Mouse (Mus musculus) gonadal fat pad, adult 2 months (tissue): ENCODE measurements around the gene Mfrp. TPM values are rescaled to one million over a fixed set of nuclear protein-coding genes. Genes with fewer than 3 reads are reported as not detected.
"Not testable (repeated sequence)": the region's sequence is repeated elsewhere in the genome, so short reads cannot be mapped to it uniquely, and the experiment has no call there.

Source experiments
- DNase-seq: peaks from one replicate; pipeline ENCODE4 v3.0.0-alpha.2; 2012; ENCODE audit warnings: low read depth
- polyA plus RNA-seq: library from polyadenylated mRNA; depleted of rRNA; stranded (reverse); fragments of >200 nt; gene quantifications from 2 replicates; pipeline ENCODE4 v1.2.3, GENCODE M21; 2012

Mfrp gene
- polyA plus RNA-seq, 1 experiment, result 72.1 TPM

- no peak for DNase-seq
Observed at GRCm38 (mm10) chr9:44105781-44106180, 4.3 kb downstream of the Mfrp start.

GRCm38 (mm10) chr9:44106182-44106581, 4.7 kb downstream of the Mfrp start:
- DNase-seq, result no peak

DNA sequence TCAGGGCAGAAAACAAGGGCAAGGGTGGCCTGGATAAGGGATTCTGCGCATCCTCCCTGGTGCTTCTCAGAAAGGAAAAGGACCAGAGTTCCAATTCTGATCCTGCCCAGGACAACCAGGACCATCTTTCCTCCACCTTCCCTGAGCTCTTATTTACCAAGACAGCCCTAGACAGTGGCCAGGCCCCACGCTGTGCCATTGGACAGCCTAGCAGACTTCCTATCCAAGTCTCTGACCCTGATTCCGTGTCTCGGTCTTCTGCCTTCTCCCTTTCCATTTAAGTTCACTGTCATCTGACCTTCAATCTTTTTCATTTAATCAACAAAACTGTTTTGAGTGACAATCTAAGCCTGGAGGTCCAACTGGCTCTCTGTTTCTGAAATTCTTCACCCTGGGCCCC, 5.1 kb downstream of the Mfrp start:
- no peak for DNase-seq

- DNase-seq, result no peak
Observed at GRCm38 (mm10) chr9:44107110-44107509, 5.6 kb downstream of the Mfrp start, which contains the start of gene C1qtnf5. C1qtnf5 (plus strand) TSS chr9:44107245.

GRCm38 (mm10) chr9:44107557-44108179, 6.1 kb downstream of the Mfrp start:
- DNase-seq, result no peak

DNA sequence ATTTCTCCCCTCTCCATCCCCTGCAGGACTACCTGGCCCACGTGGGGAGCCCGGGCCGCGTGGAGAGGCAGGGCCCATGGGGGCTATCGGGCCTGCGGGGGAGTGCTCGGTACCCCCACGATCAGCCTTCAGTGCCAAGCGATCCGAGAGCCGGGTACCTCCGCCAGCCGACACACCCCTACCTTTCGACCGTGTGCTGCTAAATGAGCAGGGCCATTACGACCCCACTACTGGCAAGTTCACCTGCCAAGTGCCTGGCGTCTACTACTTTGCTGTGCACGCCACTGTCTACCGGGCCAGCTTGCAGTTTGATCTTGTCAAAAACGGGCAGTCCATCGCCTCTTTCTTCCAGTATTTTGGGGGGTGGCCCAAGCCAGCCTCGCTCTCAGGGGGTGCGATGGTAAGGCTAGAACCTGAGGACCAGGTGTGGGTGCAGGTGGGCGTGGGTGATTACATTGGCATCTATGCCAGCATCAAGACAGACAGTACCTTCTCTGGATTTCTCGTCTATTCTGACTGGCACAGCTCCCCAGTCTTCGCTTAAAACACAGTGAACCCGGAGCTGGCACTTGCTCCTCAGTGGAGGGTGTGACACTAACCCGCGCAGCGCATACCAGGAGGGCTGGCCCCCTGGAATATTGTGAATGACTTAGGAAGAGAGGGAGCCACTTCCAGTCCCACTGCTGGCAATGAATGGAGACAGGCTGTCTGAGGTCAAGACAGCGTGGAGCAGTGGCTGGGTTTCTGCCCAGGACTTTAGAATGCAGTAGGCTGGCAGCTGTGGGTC, 6.9 kb downstream of the Mfrp start:
- no peak for DNase-seq

- no peak for DNase-seq
Observed at GRCm38 (mm10) chr9:44109360-44110095, 8.0 kb downstream of the Mfrp start.

DNA sequence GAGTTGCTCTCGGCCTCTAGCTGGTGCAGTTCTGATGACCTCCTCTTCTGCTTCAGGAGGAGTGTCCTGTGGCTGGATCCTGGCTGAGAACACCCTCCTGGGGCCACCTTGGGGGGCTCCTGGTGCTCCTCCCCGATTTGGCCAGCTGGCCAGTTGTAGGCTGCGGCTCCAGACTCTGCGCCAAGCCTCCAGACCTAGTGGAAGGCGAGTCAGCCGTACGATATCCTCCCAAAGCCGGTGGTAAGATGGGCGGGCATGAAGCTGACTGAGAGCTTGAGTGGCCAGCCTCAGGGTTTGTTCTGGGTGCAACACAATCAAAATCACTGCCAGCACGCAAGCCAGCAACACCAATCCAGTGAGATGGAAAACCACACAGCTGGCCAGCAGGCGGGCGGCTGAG, 10.4 kb downstream of the Mfrp start:
- DNase-seq, result not testable (repeated sequence)

- DNase-seq, result peak; percentile 90
Observed at GRCm38 (mm10) chr9:44113105-44113789, 11.7 kb downstream of the Mfrp start, which contains the start of the genes Gm49380 and Rnf26. Gm49380 (minus strand) TSS chr9:44113500. Rnf26 (minus strand) TSS chr9:44113517.

GRCm38 (mm10) chr9:44114453-44114852, 12.9 kb downstream of the Mfrp start:
- no peak for DNase-seq

- no peak for DNase-seq
Observed at GRCm38 (mm10) chr9:44115599-44115998, 14.1 kb downstream of the Mfrp start.

GRCm38 (mm10) chr9:44116182-44116581, 14.7 kb downstream of the Mfrp start:
- no peak for DNase-seq

DNA sequence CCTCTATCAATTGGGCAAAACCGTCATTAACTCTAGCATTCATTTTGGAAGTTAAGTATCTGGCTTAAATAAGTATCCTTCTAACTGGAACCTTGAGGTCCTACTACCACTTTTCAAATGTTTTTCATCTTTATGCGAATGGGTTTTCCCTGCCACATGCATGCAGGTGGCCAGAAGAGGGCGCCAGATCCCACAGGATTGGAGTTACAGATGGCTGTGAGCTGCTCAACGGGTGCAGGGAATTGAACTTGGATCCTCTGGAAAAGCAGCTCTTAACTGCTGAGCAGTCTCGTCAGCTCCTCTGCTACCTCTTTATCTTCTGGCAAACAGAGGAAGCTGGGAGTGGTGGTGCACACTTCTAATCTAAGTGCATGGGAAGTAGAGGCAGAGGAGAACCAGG, 17.5 kb downstream of the Mfrp start:
- no peak for DNase-seq

- no peak for DNase-seq
Observed at GRCm38 (mm10) chr9:44119948-44120465, 18.5 kb downstream of the Mfrp start.

- DNase-seq, result no peak
Observed at GRCm38 (mm10) chr9:44124317-44124716, 22.8 kb downstream of the Mfrp start.

- DNase-seq, result no peak
Observed at GRCm38 (mm10) chr9:44125026-44125425, 23.5 kb downstream of the Mfrp start.

DNA sequence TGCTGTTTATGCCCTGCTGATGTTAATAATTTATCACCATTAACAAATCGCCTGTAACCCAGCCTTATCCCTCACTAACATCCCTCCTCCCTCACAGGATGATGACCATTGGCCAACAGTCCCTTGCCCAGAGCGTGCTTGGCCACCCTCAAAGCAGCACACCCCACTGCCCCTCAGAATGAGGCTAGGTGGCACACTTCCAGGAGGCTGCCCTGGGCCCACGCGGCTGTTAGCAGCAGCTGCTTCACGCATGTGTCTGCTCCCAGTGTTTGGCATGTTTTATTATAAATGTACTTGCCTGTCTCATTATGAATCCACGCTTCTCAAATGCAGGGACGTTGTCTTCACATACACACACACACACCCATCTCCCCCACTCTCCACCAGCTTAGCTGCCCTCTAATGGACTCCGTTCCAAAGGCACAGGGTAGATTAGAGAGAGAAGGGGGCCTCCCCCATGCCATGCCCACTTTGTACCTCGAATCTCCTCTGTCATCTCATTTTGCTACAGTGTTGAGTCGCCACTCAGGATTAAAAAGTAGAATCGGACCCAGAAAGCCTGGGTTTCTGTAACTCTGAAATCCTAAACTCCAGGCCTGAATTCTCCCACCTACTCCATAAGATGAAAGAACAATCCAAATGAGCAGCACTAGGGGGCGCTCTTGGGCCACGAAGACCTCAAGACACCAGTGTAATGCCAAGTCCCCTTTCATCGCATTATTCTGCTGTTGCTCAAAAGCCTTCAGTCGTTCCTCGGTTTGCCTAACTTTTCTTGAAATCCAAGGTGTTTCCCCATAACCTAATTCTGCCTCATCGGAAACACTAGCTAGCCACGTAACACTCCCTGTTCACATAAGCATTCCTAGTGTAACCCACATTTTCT, 24.3 kb downstream of the Mfrp start:
- peak; percentile 66 for DNase-seq

DNA sequence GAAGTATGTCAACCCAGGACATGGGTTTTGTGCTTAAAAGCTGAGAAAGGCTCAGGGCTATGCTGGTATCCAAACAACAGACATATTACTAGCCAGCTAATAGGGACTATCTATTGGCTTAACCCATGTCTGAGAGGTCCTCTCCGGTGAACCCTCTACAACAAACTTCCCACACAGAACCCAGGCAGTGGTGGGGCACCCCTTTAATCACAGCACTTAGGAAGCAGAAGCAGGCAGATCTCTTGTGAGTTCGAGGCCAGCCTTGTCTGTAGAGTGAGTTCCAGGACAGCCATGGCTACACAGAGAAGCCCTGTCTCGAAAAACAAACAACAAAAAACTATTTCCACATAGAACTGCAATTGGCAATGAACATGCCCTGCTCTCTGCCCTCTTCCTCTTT, 25.2 kb downstream of the Mfrp start:
- no peak for DNase-seq

DNA sequence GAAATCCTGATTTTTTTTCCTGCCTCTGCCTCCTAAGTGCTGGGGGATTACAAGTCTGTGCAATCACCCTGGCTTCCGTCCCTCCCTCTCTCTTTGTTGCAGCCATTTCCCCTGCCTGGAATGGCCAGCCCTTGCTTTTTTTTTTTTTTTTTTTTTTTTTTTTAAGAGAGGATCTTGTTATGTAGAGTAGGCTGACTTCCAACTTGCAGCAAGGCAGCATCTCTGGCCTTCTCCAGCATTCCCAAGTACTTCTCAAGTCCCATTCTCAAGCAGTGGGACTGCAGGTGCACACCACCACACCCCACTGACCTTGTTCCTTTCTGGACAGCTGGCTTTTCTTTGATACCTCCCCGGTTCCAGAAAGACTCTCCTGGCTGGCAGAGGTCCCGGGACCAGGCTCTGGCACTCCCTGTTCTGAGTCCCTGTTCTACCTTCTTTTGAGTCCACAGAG, 25.8 kb downstream of the Mfrp start:
- no peak for DNase-seq

DNA sequence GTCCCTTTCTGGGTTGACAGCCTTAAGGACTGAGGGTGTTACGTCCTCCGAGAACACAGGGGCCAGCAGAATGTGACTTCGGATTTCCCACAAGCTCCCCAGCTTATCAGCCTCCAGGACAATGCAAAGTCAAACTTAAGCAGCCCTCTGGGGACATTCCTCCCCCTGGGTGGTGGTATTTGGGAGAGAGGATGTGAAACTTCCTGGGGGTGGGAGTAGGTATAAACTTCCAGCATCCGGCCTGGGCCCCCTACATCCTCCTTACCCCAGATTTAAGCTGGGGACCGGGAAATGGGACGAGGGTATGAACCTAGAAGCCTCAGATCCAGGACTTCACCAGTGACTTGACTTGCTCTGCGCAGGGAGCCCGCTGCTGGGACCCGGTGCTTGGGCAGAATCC, 28.1 kb downstream of the Mfrp start:
- DNase-seq, result no peak

DNA sequence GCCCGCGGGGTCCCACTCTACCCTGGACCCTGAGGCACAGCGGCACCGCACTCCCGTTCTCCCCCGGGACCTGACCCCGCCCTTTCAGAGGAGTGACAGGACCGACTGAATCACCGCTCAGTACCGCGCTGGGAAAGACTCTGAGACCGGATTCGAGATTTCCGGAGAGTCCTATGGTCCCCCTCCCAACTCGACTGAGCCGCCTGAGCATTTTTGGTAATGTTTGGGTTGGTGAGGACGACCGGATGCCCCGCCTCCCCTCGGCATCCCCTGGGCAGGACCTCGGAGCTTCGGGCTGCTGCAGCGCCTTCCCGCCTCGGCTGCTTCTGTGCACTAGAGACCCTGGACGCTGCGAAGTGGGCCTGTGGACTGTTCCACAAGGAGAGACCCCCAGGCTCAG, 28.5 kb downstream of the Mfrp start:
- DNase-seq, result no peak
